Mouse (Mus musculus): Measurements from ENCODE around the gene Cnn3. TPM values are rescaled to one million over a fixed set of nuclear protein-coding genes. Genes with fewer than 3 reads are reported as not detected.

The Cnn3 gene
- polyA plus RNA-seq, 1 experiment: 481 TPM

- DNase-seq (ENCODE audit: low spot score): no peak
Measured at GRCm38 (mm10) chr3:121490941-121491340, 64.6 kb downstream of the Cnn3 start.

GRCm38 (mm10) chr3:121492026-121492425 is 65.7 kb downstream of the Cnn3 start:
- no peak for DNase-seq (ENCODE audit: low spot score)

GRCm38 (mm10) chr3:121493997-121494421 is 67.7 kb downstream of the Cnn3 start:
- DNase-seq (ENCODE audit: low spot score): no peak

GRCm38 (mm10) chr3:121500225-121500624 is 73.9 kb downstream of the Cnn3 start:
- DNase-seq (ENCODE audit: low spot score): peak; percentile 50

GRCm38 (mm10) chr3:121500734-121501133 is 74.4 kb downstream of the Cnn3 start:
- no peak for DNase-seq (ENCODE audit: low spot score)

GRCm38 (mm10) chr3:121504927-121505487 is 78.7 kb downstream of the Cnn3 start:
- no peak for DNase-seq (ENCODE audit: low spot score)

GRCm38 (mm10) chr3:121506175-121506574 is 79.9 kb downstream of the Cnn3 start:
- no peak for DNase-seq (ENCODE audit: low spot score)

GRCm38 (mm10) chr3:121506756-121507155 is 80.5 kb downstream of the Cnn3 start:
- DNase-seq (ENCODE audit: low spot score): no peak

- no peak for DNase-seq (ENCODE audit: low spot score)
Measured at GRCm38 (mm10) chr3:121507678-121508077, 81.4 kb downstream of the Cnn3 start.

Other genes starting within 250 kb of the Cnn3 start
- 6.8 and 8.6 TPM in 2 replicates for gene Tmem56, start 143.4 kb upstream of the Cnn3 start, polyA plus RNA-seq (2012; rRNA removed)
- 25.0 TPM in 2 replicates for gene Alg14, start 134.7 kb upstream of the Cnn3 start, polyA plus RNA-seq (2012; rRNA removed)
- 15.7 and 18.8 TPM in 2 replicates for gene Slc44a3, start 105.9 kb downstream of the Cnn3 start, polyA plus RNA-seq (2012; rRNA removed)
- not detected in 2 replicates for gene 4930432M17Rik, start 244.3 kb downstream of the Cnn3 start, polyA plus RNA-seq (2012; rRNA removed)

All from urinary bladder, adult 2 months (tissue).